Mouse (Mus musculus) Muller cell, postnatal 12 days (primary cell): Measurements from ENCODE around the gene Tmem102.

Source experiments
- DNase-seq: peaks from one replicate; pipeline ENCODE4 v3.0.0-alpha.2; 2015; ENCODE audit errors: inconsistent ontology term

Gene Tmem102

DNA sequence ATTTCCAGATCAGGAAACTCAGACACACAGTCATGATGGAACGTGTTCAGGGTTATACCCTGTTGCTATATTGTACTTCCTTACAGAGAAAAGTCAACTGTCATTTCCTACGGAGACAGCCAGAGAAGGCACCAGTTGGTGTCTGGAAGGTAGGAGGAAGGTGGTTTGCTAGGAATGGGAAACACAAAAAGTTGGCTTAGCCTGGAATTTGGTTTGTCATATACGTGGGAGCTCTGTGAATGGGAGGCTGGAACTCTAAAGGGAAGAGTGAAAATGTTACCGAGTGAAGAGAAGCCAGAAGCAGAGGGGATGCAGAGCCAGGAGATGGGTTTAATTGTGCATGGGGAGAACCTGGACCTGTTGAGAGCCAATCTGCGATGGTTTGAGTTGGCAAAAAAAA lies 14.0 kb downstream of the Tmem102 start:
- DNase-seq = no peak

DNA sequence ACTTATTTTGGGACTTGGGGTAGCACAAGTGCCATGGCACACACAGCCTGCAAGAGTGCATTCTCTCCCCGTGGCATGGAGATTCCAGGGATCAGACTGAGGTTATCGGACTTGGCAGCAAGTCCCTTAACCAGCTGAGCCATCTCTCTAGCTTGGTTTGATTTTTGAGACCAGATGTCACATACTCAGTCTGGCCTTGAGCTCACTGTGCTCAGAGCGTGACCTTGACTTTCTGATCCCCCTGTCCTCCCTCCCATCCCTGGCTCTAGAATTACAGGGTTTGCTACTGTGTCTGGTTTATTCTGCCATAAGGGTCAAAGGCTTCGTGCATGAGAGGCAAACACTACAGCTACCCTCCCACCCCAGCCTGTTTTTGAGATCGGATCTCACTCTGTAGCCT lies 16.0 kb downstream of the Tmem102 start:
- DNase-seq = no peak

DNA sequence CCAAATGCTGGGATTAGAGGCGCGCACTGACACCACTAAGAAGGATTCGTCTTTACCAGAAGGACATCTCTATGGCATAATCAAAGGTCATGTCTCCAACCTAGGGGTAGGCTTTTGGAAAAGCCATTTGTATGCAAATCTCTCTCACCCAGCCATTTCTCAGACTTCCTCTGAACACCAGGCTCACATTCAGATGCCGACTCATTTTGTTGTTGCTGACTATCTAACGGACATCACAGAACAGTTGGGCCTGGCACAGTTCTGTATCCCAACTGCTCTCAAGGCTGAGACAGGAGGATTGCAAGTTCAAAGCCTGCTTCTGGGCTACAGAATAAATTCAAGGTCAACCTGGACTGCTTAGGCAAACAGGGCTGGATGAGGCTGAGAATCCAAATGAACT lies 18.1 kb downstream of the Tmem102 start:
- no peak for DNase-seq

DNA sequence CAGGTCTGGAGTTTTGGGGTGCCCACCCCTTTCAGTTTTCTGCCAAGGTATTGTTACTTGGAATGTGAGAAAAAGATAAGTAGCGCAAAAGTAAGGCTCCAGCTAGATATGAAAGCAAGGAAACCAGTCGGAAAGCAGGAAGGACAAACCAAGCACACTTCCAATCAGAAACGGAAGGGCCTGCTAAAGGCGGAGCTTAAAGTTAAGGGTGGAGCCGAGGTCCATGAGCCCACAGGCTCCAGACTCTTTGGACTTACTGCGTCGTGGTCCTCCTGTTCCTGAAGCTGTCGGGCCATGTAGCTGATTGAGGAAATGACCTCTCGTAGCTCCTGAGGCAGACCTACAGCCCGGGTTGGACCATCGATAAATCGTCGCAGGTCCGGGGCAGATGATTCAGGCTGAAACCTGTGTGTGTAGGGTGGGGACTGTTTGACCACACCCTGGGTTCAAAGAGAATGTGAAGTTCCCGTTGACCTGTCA lies 20.6 kb downstream of the Tmem102 start:
- no peak for DNase-seq

DNA sequence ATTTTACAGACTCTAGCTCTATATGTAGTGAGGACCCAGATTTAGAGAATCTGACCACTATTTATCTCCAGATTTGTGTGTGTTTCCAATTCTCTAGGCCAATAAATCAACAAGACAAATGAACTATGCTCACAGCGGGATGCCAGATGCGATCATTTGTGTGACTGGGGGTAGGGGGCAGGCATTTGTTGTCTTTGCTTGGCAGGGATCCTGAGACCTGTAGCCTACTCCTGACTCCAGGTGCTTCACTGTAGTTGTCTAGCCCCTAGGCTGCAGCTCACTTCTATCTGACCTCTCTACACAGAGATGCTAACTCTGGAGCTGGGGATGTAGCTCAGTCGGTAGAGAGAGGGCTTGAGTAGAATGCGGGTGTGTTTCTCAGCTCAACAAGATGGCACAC lies 23.6 kb downstream of the Tmem102 start:
- DNase-seq = no peak

DNA sequence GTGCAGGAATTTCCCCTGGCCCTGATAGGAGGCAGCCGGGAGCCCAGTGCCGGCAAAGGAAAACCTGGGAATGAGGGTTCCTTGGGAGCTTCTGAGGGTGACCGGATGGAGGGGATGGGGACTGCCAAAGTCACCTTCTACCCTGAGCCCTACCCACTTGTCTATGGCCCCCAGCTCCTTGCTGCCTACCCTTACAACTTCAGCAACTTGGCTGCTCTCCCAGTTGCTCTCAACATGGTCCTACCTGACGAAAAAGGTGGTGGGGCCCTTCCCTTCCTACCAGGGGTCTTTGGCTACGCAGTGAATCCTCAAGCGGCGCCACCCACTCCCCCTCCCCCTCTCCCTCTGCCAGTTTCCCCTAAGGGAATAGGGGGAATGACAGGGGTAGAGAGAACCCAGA lies 26.4 kb downstream of the Tmem102 start:
- no peak for DNase-seq

DNA sequence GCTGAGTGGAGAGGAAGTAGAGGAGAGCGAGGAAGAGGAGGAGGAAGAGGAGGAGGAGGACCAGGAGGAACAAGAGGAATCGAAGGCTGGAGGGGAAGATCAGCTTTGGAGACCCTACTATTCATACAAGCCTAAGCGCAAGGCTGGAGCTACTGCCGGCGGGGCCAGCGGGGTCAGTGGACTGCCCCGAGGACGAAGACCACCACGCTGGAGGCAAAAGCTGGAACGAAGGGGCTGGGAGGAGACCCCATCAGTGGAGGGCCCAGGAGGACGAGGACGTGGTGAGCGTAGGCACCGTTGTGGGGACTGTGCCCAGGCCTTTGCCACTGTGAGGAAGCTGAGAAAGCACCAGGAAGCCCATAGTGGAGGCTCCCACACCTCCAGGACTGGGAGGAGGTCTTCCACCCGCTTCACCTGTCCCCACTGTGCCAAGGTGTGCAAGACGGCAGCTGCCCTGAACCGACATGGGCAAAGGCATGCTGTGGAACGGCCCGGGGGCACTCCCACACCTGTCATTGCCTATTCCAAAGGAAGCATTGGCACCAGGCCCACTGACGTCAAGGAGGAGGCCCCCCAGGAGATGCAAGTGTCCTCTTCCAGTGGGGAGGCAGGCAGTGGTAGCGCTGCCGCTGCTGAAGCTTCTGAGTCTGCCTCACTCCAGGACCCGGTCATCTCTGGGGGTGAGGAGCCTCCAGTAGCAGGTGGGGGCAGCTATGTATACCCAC lies 27.0 kb downstream of the Tmem102 start:
- no peak for DNase-seq

DNA sequence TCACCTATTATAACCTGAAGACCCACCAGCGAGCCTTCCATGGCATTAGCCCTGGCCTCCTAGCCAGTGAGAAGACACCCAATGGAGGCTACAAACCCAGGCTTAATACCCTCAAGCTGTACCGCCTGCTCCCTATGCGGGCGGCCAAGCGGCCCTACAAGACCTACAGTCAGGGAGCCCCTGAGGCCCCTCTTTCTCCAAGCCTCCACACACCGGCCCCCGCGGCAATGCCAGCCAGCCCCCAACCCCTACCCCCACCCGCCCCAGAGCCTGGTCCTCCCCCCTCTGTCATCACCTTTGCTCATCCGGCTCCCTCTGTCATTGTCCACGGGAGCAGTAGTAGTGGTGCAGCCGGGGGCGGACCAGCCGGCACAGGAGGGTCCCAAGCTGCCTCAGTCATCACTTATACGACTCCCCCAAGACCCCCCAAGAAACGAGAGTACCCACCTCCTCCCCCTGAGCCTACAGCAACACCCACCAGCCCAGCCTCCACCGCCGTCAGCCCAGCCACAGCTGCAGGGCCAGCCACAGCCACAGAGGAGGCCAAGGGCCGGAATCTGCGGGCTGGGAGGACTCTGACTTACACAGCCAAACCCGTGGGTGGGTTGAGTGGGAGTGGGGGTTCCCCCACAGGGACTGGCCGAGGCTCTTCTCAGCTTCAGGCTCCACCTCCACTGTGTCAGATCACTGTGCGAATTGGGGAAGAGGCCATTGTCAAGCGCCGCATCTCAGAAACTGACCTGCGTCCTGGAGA lies 27.7 kb downstream of the Tmem102 start:
- DNase-seq = no peak

DNA sequence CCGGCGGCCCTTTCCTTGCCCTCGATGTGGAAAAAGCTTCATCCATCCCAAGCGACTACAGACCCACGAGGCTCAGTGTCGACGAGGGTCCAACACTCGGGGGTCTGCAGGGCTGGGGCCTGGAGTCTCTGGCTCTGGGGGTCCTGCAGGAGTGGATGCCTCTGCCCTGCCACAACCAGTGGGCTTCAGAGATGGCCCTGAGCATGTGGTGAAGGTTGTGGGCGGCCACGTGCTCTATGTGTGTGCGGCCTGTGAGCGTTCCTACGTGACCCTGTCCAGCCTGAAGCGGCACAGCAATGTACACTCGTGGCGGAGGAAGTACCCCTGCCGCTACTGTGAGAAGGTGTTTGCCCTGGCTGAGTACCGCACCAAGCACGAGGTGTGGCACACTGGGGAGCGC lies 28.9 kb downstream of the Tmem102 start:
- no peak for DNase-seq

DNA sequence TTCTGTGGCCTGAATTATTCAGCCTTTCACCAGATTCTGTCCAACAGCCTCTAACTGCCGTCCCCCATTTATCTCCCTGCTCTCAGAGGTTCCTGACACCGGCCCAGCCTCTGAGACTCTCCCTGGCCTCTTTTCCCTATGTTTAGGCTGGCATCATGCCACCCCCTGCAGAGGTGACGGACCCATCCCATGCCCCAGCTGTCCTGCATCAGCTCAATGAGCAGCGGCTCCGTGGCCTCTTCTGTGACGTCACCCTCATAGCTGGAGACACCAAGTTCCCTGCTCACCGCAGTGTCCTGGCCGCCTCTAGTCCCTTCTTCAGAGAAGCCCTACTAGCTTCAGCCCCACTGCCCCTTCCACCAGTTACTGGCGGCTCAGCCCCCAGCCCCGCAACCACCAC lies 29.7 kb downstream of the Tmem102 start:
- DNase-seq = no peak

DNA sequence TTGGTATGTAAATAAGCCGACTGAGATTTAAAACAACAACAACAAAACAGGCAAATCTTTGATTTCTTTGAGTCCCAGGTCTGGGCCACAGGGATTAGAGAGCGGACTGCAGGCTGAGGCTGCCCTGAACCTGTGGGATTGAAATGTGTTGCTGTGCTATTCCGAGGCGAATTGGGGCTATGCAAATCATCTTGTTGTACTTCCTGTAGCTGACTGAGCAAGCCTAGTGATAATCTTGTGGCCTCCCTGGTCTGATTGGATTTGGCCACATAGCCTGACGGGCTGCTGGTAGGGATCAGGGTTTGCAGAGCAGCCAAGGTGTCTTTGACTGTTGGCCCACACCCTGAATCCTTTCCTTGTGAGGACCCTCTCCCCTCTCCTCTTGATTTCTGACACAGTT lies 30.5 kb downstream of the Tmem102 start:
- DNase-seq = no peak

DNA sequence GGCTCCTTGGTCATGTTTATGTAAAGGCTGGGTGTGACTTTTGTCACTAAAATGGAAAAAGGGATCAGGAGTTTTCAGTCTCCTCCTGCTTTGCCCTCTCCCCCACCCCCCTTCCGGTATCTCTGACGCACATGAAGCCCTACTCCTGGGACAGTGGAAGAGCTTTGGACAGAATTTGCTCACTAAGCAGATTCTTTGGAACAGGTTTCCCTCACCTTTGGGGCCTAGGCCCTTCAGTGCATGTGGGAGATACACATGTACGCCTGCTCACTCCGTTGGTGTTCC lies 37.9 kb downstream of the Tmem102 start:
- DNase-seq = no peak

DNA sequence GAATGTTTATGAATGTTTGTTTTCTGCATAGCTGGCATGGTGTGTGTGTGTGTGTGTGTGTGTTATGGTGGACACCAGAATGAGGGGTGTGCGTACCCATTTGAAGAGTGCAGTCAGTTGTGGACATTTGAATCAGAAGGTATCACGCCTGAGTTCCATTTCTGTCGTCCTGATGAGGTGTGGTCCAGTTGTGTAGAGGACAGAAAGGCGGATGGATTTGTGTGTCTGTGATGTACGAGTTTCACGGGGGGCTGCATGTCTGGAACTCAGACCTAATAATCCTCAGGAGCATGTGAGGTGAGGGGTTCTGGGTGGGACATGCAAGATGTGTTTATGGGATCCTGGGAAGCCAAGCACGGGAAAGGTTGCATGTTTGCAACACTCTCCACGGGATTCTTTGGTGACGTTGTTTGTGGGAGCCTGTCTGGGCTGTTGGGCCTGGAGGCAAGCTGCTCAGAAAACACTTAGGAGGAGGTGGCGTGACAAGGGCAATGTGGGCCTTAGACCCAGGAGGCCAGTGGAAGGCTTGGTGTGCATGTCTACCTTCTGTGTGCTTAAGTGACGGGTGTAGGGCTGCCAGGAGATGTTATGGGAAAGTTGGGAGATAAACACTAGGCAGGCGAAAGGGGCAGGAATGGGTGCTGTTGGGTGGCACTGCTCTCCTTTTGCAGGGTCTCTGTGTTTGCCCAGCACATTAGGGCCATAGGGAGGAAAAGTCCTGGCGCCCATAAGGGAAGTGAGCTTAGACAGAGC lies 38.4 kb downstream of the Tmem102 start:
- DNase-seq = no peak

DNA sequence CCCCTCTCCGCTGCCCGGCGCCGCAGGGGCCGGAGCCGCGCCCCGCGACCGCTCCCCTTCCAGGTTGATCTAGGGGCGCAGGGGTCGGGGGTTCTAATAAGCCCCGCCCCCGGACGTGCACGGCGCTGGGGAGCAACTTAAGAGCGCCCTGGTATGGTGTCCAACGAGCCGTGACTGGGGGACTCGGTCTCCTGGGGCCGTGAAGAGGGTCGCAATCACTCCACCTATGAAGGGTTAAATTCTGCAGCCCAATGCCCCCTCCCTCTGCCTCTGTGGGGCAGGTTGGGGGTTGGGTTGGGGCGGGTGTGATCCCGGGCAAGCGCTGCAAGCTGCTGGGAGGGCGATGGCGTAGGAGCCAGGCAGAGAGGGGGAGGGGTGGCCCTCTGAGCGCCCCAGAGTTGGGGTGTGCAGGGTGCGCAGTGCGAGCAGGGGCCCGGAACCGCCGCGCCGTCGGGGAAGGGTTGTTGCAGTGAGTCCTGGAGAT lies 39.3 kb downstream of the Tmem102 start:
- DNase-seq = peak; percentile 75

DNA sequence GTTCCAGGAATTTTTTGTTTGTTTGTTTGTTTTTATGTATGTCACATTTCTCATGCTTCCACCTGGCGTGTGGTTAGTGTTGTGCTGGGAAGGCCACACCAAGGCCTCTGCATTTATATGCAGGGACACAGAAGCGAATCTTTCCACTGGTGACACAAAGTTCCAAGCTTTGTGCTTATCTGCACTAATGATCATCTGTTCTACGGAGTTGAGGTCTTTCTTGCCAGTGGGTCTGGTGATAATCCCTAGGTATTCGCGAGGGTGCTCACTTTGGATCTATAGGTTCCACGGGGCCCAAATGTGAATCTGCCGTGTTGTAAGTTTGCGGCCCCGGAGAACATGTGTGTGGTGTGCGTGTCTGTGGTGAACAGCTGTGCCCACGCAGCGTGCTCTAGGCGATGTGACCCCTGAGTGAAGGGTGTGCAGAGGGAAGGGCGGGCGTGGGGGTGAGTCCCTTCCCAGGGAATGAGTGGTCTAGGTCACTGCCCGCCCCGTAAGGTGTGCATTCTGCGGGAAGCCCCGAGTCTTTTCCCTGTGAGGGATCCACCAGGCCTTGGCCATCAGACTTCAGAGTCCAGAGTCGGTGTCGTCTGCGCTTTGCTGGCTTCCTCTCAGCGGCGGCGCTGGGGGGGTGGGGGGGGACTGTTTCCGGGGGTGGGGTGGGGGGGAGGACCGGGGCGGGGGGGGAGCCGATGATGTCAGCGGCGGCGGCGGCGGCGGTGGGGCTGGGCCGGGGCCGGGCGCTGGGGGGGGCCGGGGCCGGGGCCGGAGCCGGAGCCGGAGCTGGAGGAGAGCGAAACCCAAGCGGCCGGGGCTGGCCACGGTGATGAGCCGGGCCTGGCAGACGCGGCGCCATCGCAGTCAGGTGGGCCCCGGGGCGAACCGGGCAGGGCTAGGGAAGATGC lies 40.0 kb downstream of the Tmem102 start, which contains the start of gene Zbtb4:
TSS of gene Zbtb4 (plus strand) at position 692 of the 905 bp plus-strand sequence.
- DNase-seq = peak; percentile 53

DNA sequence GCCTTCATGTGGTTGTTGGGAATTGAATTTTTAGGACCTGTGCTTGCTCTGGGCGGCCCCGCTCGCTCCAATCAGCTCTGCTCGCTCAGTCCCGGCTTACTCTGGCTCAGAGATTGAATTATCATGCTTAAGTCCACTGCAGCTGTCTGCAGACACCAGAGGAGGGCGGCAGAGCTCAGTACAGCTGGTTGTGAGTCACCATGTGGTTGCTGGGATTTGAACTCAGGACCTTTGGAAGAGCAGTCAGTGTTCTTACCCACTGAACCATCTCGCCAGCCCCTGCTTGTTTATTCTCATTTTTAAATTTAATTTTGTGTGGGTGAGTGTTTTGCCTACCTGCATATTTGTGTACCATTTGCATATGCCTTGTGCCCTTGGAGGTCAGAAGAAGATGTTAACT lies 41.9 kb downstream of the Tmem102 start:
- no peak for DNase-seq

DNA sequence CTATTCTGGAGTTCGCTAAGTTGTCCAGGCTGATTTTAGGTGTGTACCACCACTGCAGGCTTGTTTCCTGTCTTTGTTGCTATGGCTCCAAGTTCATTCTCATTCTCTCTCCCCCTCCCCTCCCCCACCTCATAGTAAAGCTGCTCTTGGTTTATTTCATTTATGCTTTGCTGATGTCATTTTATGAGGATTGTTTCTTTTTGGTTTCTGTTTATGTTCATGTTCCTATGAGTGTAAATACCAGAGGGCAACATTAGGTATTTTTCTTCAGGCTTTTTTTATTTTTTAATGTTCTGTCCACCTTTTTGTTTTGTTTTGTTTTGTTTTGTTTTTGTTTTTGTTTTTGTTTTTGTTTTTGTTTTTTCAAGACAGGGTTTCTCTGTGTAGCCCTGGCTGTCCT lies 43.6 kb downstream of the Tmem102 start, which contains the start of gene Slc35g3:
TSS of gene Slc35g3 (minus strand) at position 101 of the 400 bp plus-strand sequence.
- DNase-seq = no peak

DNA sequence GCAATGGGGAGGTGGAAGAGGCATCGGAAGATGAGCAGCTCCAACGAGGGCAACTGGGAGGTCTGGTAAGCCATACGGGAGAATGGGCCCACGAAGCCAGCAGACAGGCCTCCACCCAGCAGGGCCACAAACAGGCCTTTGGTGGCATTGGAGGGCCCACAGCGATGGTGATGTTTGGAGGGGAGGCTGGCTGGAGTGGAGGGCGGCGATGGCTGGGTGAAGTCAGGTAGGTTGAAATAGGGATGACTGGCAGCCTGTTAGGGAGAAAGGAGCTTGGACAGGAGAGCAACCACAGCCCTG lies 44.6 kb downstream of the Tmem102 start:
- no peak for DNase-seq

DNA sequence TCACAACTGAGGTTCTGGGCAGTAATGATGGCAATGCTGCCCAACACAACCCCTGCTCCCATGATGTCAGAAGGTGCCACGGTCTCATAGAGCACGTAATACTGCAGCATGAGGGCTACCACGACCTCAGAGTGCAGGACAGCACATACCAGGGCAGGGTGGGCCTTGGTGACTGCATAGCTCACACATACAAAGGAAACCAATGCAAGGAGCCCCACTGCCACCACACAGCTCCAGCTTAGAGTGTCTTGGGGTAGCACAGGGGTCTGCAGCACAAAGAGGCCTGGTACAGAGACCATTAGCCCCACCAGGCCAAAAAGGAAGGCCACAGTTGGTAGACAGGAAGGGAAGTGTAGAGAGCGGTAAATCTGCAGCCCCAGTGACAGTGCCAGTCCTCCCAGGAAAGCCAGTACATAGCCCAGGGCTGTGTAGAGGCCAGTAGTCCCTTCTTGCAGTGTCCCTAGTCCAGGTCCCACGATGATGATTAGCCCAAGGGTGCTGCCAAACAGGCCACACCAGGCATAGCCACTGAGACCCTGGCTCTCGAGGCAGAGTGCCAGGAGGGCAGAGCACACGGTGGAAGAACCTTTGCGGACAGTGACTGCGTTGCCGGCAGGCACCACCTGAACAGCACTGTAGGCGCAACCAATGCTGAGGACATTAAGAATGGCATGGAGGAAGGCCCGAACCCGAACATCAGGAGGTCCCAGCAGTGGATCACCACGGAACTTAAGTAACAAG lies 45.1 kb downstream of the Tmem102 start:
- no peak for DNase-seq

DNA sequence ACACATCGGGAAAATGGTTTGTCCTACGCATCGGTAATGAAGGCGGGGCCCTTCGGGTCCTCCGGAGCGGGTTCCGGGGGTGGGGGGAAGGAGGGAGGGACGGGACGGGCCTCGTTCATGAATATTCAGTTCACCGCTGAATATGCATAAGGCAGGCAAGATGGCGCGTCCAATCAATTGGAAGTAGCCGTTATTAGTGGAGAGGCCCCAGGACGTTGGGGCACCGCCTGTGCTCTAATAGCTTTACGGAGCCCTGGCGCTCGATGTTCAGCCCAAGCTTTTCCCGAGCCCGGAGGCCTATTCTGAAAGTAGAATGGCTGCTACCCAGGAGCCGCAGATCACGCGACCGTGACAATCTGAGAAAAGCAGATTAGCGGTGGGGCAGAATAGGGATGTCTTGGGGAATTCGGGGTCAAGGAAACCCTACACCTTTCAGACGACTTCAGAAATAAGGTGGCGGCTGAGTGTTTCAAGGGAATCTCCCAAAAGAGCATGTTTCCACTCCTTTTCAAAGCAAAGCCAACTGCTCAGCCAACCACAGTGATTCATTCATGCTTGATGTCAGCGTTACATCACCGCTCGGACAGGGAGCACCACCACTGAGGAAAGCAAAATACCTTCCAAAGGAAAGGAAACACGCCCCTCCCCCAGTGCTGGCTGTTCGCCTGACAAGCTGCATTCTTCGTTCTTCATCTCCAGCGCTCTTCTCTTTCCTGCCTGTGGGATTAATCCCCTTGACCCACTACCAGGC lies 46.3 kb downstream of the Tmem102 start:
- peak; percentile 94 for DNase-seq
